Mouse (Mus musculus) embryo, embryonic 9.5 days (tissue): ENCODE measurements around the gene Fer.

Experiments used
- DNase-seq: peaks from one replicate; pipeline ENCODE4 v3.0.0-alpha.2; 2017; ENCODE audit errors: extremely low spot score

The Fer gene

GRCm38 (mm10) chr17:64086875-64087608 is 224.2 kb downstream of the Fer start:
- DNase-seq, result no peak

DNA sequence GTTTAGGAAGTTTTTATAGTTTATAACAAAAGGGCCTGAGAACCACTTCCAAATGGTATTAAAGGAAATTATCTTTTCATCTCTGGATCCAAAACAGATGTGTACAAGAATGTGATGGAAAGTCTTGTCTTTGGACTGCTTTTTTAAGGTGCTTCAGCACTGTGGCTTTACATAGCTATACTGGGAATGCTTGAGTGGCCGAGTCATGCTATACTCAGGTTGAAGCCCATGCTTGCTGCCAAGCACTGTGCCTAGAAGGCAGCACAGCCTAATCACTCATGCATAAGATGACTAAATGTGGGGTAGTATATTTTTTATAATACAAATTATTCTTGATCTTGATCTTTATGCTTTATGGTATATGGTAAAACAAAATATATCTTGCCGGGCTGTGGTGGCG is 225.0 kb downstream of the Fer start:
- DNase-seq, result no peak

GRCm38 (mm10) chr17:64093716-64094115 is 230.9 kb downstream of the Fer start:
- DNase-seq, result no peak

DNA sequence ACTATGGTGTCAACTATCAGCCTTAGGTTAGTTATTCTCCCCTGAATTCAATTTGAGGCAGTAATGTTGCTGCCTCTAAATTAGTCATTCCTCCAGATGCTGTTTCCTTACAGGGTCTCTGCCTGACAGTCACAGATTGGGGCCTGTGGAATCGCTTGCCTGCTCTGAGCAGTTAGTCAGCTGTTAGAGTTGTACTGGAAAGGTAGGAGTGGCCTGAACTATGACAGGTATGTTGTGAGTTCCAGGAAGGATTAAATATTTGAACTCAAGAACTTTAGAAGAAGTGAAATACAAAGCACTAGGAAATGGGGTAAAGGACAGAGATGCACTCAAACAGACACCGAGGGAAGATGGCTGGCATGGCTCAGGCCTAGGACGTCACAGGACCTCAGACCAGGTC is 233.9 kb downstream of the Fer start:
- DNase-seq, result no peak

DNA sequence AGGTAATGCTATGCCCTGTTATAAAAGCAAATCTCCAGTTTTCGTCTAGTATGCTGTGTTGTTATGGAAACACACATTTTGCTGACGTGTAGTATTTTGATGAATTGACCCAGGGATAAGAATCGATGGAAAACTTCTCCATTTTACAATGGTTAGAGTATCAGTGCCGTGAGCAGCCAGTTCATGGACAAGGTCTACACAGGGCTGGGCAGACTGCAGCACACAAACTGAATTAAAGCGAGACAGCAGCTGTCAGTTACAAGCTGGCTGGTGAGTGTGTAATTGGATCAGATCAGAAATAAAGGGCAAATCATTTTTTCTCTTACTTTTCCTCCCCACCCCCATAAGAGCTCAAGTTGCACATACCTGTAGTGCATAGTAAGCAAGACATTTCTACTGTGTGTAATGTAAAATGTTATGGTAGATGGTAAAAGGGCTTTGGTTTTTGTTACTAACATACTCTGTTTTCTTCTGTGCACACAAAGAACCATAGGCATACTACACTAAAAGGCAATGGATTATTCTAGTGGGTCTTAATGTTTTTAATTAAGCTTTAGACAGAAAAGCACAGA is 235.0 kb downstream of the Fer start:
- no peak for DNase-seq

DNA sequence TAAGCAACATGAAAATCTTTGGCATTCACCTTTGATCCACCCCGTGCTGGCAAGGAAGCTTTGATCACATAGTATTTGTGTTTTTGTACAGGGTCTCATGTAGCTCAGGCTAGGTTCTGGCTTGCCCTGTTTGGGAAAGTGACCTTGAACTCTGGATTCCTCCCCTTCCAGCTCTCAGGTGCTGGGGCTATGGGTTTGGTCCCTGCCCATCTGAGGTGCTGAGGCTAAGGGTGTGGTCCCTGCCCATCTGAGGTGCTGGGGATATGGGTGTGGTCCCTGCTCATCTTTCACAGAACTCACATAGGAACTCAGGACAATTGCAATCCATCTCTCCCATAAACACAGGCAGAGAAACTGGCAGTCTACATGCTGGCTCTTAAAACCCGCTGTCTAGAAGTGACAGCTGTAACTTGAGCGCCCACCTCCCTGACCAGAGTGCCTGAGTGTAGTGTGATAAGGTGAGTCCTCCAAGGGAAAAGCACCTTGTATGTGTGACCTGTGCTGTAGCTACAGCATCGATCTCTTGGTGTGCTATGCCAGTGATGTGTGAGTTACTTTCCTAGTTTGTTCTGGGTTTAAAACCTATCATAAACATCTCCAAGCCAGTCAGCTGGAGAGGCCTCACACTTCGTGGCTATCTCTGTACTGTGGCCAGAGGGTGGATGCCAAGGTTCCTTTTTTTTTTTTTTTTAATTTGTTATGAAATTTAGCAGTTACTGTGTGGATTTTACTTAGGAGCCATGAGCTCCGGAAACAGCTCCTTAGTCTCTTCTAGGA is 236.7 kb downstream of the Fer start:
- no peak for DNase-seq

DNA sequence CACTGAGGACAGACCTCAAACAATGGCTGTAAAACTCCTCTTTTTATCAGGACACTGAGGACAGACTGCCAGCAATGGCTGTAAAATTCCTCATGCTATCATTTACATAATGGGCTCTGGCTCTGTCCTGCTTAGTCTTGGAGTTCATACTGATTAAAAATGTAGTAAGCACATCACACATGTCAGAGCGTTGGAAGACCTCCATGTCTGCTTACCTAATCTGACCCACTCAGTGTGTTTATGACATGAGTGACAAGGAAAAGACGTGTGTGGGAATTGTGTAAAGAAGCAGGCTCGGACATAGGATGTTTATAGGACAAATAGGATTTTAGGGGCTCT is 237.3 kb downstream of the Fer start:
- DNase-seq, result no peak

DNA sequence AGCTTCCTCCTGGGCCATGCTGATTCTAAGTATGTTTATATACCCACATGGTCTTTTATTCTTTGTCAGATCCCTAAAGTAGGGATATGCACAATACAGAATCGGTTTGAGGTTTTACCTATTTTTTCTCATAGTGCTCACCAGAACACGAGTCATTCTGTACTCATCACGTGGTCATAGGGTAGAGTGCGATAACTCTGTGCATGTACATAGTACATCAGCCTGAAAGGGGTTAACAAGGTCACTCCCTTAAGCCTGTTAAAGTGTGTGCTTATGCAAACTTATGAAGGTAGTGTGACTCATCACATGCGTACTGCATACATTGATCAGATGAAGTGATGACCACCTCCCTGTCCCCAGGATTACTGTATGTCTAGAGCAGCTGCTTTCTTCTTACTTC is 245.9 kb downstream of the Fer start:
- no peak for DNase-seq

GRCm38 (mm10) chr17:64109871-64110270 is 247.0 kb downstream of the Fer start:
- DNase-seq, result no peak

- DNase-seq, result no peak
These were observed 250.8 kb downstream of the Fer start for GRCm38 (mm10) chr17:64113625-64114024.

GRCm38 (mm10) chr17:64116762-64117161 is 253.9 kb downstream of the Fer start:
- no peak for DNase-seq

- DNase-seq, result no peak
These were observed 256.9 kb downstream of the Fer start for GRCm38 (mm10) chr17:64119697-64120288.

DNA sequence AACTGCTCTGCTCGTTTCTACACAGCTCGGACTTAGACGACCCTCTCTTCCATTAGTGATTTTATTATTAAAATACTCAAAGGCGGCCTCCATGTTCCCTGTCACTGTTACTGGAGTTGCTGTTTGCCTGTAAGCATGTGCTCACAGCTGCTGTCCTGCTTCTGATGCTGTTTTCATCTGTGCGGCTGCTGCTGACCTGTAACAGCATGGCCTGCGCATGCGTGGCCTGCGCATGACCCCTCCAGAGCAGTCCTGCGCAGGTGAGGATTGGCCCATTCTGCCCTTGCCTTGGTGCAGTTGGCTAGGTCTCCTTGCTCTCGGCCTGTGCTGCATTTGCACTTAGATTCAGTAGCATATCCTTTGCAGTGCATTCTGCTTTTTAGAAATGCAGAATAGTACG is 259.7 kb downstream of the Fer start:
- DNase-seq, result no peak

- no peak for DNase-seq
These were observed 260.9 kb downstream of the Fer start for GRCm38 (mm10) chr17:64123732-64124131.

GRCm38 (mm10) chr17:64126904-64127303 is 264.0 kb downstream of the Fer start:
- DNase-seq, result no peak

GRCm38 (mm10) chr17:64129750-64130149 is 266.9 kb downstream of the Fer start:
- DNase-seq, result peak; percentile 10

- no peak for DNase-seq
These were observed 267.5 kb downstream of the Fer start for GRCm38 (mm10) chr17:64130356-64130755.

DNA sequence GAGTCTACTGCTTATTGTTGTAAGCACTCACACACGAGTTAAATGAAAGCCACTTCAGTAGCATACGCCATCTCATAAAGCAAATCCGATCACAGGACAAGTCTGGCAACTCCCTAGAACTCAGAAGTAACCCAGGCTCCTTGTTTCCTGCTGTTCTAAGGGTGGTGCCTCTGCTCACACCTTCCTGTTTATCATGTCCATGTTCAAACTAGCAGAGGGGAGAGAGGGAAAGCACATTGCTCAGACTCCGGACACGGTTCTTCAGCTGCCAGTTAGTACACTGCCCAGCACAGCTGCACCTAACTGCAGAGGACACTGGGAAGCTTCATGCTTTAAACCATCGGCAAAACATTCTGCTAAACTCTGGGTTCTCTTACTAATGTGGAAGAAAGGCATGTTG is 269.3 kb downstream of the Fer start:
- no peak for DNase-seq

DNA sequence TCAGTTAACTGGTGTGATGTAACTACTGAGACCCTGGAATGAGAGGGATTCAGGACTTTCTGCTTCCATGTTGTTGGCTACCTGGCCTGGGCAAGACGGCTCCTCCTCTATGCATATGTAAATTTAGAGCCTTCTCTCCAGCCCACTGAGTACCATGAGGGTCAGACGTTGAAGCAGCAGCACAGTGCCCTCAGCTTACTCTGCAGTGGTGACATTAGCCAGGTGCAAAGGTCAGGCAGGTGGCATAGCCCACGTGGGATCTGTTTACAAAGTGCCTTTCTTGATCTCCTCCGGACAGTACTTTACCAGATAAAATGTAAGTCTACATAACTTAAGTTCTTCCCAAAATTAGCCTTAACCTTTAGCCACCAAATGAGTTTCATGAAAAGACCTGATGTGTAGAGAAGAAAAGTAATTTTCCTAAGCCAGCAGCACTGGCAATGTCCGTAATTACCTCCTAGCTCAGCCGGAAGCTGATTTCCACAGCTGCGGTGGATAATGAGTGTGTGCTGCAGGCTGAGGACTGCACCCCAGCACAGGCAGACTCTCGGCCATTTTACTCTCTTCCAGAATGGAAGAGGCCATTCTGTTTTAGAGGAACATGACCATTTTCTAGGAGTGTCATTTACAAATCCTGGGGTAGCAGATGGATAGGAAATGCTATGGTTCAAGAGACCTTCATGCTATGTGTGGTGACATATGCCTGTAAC is 273.2 kb downstream of the Fer start:
- no peak for DNase-seq

GRCm38 (mm10) chr17:64138036-64138717 is 275.3 kb downstream of the Fer start:
- no peak for DNase-seq

- DNase-seq, result no peak
These were observed 276.5 kb downstream of the Fer start for GRCm38 (mm10) chr17:64139231-64139915.
